Mouse (Mus musculus) right cerebral cortex, postnatal 10 days (tissue): ENCODE results near the gene Taco1.

Experiments
- DNase-seq, 2 experiments: peaks; one replicate each; pipeline ENCODE4 v3.0.0; 2021; ENCODE audit warnings: low spot score in 2 of 2

The Taco1 gene

DNA sequence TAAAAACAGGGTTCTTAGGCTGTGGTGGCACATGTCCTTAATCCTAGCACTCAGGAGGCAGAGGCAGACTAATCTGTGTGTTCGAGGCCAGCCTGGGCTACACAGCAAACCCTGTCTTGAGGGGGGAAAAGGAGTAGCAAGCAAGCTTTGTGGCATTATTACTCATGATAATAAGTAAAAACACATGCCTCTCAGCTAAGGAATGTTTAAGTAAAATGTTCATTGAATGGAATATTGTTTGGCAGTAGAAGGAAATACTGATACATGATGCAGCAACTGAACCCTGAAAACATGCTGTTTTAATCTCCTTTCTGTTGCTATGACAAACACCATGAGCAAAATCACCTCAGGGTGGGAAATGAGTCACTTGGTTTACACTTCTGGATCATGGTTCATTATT lies 4.5 kb upstream of the Taco1 start:
- no peak for DNase-seq

DNA sequence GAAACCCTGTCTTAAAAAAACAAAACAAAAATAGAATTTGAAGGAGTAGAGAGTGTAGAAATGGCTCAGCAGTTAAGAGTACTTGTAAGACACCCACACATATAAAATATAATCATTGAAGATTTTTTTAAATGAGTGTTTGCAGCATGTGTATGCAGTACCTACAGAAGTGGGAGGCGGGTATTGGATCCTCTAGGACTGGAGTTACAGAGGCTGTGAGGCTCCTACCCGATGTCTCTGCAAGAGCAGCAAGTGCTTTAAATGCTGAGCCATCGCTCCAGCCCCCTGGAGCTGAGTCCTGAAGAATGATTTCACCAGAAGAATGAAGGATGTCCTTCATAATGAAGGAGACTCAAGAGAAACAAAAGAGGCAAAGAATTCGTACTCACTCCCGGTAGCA lies 2.1 kb upstream of the Taco1 start:
- DNase-seq = no peak

DNA sequence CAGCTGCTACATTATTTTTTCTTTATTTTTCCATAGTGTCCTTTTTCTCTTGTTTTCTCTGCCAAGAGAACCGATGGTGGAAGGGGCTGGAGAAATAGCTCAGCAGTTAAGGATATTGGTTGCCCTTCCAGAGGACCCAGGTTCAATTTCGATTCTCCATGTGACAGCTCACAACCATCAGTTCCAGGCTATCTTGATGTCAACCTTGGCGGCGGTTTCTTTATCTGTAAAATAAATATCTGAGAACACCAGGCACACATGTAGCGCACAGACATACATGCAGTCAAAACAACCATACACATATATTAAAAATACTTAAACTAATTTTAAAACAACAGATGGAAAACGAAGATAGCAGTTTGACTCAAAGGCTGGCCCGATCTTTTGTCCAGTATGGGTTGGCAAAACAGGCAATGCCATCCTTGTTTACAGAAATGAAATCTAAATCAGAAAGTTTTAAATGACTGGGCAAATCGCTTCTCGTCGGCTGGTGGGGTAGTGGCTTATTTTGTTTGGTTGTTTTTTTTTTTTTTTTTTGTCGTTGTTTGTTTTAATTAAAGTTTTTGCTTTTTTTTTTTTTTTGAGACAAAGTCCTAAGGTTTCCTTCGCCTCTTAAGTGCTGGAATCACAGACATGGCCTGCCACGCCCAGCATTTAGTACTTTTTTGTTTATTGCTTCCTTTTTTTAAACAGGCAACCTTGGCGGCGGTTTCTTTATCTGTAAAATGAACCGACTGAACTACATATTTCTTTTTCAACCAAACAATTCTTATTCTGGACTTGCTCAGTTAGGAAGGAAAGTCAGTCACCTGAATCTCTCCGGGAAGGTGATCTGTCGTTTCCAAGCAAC lies 563 bp upstream of the Taco1 start:
- DNase-seq = no peak

DNA sequence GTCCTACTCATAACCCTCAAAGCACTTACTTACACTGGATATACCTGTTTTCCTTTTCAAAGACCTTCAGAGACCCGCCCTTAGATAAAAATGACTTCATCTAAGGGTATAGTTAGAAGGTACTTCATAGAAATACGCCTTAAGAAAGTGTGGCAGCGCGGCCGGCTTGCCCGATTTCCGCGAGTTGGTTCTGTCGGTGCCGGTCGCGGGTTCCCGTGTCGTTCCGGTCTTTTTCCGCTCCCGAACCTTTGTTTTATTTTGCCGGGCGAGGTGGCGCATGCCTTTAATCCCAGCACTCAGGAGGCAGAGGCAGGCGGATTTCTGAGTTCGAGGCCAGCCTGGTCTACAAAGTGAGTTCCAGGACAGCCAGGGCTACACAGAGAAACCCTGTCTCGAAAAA lies 755 bp downstream of the Taco1 start:
- DNase-seq = peak in 1 of 2 experiments; percentile 70

DNA sequence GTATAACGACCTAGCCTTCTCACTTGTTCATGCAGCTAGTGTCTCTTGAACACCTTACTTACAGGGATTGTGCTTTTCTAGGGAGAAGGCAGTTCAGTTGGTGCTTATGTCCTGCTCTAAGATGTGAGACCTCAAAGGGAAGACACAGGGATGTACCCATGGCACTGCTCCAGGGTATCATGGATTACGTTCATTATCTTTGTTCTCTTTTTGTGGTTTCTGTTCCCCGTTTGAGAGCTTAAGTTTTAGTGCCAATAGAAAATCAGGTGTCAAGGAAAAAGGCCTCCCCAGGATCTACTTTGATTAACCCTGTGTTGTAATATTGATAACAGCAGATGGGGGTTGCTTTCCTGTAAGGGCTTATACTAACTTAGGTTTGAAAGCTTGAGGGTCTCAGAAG lies 7.9 kb downstream of the Taco1 start:
- no peak for DNase-seq

DNA sequence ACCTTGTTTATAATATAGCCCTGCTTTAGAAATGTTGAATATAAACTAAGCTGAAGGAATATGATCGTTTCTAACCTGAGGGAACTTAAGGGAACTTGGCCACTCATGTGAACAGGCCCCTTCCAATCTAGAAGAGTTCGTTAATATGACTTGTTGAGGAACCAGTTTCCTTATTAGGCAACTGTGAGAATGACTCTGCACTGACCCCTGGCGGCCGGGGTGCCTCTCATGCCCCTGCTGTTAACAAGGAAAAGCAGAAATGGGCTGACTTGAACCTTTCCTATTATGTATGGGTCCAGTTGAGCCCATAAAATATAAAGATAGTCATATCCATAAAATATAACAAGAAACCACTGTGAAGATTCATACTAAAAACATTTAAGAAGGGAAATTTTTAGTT lies 10.5 kb downstream of the Taco1 start:
- DNase-seq = peak in 1 of 2 experiments; percentile 70

DNA sequence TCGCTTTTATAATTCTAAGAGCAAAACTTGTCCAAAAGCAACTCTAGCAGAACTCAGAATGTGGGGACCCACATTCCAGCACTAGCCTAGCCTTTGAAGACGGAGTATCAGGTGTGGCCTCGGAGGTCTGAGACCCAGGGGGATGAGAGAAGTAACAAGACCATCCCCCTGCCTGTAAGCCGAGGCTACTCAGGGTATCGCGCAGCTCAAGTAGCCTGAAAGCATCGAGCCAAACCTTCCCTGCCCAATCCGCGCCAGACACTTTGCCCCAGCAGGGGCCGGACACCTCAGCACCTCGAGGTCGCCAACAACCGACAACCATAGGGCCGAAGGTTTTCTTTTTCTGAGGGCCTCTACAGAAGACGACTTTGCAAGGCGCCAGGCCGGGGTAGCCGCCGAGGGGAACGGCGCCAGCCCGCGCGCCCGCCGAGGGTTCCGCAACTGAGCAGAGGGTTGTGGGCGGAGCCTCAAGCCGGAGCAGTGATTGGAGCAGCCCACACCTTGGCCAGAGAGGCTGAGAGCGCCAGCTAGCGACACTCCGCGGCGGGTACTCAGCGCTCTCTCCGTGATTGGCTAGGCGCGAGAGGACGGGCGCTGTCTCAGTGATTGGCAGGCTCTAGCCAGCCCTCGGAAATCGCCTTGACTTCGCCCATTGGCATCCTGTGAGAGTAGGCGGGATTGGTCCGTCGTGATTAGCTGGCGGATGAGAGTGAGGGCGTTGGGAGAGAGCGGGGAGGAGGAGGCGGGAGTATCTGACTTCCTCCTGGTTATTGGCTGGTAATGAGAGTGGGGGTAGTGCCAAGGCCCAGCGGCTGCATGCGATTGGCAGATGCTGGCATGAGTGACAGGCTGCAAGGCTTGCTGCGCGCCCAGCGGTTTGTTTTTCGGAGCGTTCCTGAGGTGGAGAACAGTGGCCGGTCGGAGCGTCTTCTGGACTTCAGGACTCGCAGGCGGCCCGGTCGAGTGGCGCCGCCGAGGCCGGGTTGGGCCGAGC lies 18.1 kb downstream of the Taco1 start, which contains the start of gene Map3k3:
Gene Map3k3, plus strand, starts transcription at position 906 of the 994 bp plus-strand sequence.
- DNase-seq = peak; percentile 100

DNA sequence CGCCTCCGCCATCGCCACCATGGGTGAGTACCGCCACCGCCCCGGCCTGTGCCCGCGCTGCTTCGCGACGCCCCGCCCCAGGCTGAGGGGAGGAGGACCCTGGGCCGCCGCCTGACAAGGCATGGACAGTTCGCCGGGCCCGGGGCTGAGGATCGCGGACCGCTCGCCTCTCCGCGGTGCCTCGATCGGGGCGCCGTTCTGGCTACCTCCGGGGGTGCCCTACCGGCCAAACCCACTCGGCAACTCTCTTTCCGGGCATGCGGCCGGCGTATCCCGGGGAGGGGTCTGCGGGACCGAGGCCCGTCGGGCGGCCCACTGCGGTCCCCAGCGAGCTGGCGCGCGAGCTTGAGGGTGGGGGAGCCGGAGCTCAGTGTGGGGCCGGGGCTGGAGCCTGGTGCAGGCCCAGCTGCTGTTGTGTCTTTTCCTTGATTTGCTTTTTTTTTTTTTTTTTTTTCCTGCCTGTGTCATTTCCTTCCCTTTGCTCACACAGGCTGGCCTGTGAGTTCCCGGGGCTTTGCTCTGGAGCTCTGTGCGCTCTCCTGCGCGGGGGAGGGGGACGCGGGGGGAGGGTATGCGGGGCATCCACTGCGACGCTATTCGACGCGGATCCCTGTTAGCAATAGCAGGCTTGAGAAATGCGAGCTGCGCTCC lies 19.2 kb downstream of the Taco1 start:
- peak; percentile 79 to 80 for DNase-seq

DNA sequence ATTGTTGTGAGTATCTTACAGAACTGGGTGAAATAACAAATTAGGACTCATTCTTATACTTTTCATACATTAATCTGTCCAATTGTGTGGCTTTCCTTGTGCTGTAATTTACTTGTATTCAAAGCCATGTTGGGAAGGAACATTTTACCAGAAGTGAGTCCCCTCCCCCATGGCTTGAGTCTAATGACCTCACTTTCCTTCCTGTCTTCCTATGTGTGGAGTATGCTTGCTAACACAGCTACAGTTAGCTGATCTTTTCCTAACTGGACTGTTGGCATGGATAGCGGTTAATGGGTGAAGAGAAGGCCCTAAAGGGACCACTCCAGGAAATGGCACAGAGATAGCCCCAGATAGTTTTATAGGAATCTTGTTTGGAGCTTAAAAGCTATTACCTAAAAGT lies 32.4 kb downstream of the Taco1 start:
- no peak for DNase-seq

DNA sequence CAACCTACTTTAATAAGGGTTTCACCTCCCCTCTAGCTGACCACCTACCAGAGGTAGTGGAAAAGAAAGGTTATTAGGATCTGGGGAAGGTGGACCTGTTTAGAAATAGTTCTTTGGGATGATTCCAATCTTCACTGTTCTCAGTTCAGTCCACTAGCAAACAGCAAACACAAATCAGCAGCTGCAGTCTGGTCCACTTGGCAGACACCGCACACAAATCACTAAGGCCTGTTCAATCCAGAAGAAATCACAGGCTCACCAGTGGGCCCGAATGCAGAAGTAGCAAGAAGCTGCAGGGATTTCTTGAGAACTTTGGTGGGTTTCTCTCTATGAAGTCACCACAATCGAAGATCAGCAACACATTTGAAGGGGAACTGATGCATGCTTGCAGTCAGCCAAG lies 37.0 kb downstream of the Taco1 start:
- peak in 1 of 2 experiments; percentile 29 for DNase-seq

DNA sequence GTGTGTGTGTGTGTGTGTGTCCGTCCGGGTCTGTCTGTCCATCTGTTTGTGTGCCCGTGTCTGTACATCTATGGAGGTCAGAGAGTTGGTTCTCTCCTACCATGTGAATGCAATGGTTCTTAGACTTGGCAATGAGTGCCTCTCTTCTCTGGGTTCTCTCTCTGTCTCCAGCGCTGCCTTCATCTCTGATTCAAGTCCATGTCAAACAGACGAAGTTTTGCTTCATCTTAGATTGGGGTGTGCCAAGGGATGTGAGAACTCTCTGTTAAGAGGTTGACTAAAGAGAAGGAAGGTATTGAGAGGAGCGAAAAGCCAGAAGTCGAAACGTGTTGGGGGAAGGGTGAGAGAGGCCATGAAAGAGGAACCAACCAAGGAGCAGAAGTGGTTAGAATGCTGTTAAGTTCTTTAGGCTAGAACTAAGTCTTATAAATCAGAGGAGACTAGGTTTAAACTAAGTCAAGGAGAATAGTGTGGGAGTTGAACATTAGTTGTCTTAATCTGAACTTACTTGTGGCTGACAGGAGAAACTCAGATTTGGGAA lies 40.3 kb downstream of the Taco1 start:
- peak in 1 of 2 experiments; percentile 40 for DNase-seq

DNA sequence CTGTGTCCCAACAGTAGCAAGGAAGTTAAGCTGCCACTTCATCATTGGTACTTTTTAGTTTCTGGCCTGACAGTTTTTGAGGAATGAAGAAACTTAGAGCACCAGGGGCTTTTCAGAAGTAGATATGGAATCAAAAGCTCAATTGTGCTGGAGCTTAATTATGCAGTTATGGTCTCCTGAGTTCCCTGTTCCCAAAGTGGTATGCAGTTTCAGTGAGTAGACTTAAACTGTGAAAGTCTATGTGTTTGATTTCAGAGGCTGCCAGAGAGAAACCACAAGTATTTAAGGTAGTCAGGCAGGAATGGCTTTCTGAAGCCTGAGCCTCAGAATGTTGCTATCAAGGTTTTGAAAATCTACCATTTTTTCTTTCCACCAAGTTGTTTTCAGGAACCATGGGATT lies 45.8 kb downstream of the Taco1 start:
- no peak for DNase-seq

DNA sequence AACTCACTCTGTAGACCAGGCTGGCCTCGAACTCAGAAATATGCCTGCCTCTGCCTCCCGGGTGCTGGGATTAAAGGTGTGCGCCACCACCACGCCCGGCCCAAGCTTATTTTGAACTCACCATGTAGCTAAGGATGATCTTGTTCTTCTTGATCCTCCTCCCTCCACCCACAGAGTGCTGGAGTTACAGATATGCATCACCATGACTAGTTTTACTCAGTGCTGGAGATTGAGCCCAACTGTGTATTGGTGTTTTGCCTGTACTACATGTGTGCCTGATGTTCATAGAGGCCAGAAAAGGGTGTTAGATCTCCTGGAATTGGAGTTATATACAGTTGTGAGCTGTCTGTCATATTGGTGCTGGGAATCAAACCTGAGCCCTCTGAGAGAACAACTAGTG lies 56.4 kb downstream of the Taco1 start:
- no peak for DNase-seq

DNA sequence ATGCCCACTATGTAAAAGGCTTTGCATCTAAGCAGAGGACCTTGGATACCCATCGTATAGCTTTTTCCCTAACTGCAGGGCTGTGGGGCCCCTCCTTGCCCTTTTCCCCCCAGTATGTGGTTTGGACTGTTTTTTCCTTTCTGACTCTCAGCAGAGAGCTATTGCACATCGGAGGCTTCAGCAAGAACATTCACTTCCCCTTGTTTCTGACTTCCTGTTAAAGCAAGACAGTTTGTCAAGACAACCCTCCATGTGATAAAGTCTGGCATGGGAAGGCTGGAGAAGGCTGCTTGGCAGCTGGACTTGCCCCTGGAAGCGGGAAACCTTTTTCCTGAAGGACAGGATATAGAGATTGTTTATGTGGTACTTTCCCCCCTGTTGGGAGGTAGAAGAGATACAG lies 56.9 kb downstream of the Taco1 start:
- DNase-seq = peak in 1 of 2 experiments; percentile 22
